Mouse (Mus musculus) gastrocnemius, adult 8-10 months (tissue): ENCODE results near the gene Spns2. TPM values are rescaled to one million over a fixed set of nuclear protein-coding genes. Genes with fewer than 3 reads are reported as not detected.

Experiments
- DNase-seq, 2 experiments: peaks; one replicate each; pipeline ENCODE4 v3.0.0; 2022; ENCODE audit warnings: low spot score in 2 of 2
- total RNA-seq, 4 experiments: library from RNA; stranded (reverse); gene quantifications; 2 replicates each; pipeline ENCODE4 v1.2.4; 2022

Spns2 gene
- total RNA-seq, 4 experiments from 2014 or later: 32.1 to 69.6 (median 54.1) TPM

GRCm38 (mm10) chr11:72501426-72502002 lies 11.8 kb upstream of the Spns2 start:
- no peak for DNase-seq

- DNase-seq: no peak
These were observed 10.4 kb upstream of the Spns2 start for GRCm38 (mm10) chr11:72500139-72500538.

- DNase-seq: no peak
These were observed 7.7 kb upstream of the Spns2 start for GRCm38 (mm10) chr11:72497367-72497766.

- no peak for DNase-seq
These were observed 7.1 kb upstream of the Spns2 start for GRCm38 (mm10) chr11:72496775-72497174.

- no peak for DNase-seq
These were observed 6.4 kb upstream of the Spns2 start for GRCm38 (mm10) chr11:72496066-72496465.

- DNase-seq: no peak
These were observed 4.6 kb upstream of the Spns2 start for GRCm38 (mm10) chr11:72494046-72494988.

- DNase-seq: no peak
These were observed 1.6 kb upstream of the Spns2 start for GRCm38 (mm10) chr11:72491130-72491960.

- DNase-seq: no peak
These were observed 307 bp downstream of the Spns2 start for GRCm38 (mm10) chr11:72489397-72489796.

GRCm38 (mm10) chr11:72488753-72489271 lies 892 bp downstream of the Spns2 start:
- no peak for DNase-seq

GRCm38 (mm10) chr11:72487739-72488138 lies 2.0 kb downstream of the Spns2 start:
- DNase-seq: peak in 1 of 2 experiments; percentile 43

GRCm38 (mm10) chr11:72487171-72487570 lies 2.5 kb downstream of the Spns2 start:
- no peak for DNase-seq

GRCm38 (mm10) chr11:72485960-72486359 lies 3.7 kb downstream of the Spns2 start:
- no peak for DNase-seq

- DNase-seq: no peak
These were observed 4.5 kb downstream of the Spns2 start for GRCm38 (mm10) chr11:72485157-72485556.

GRCm38 (mm10) chr11:72484549-72484948 lies 5.2 kb downstream of the Spns2 start:
- DNase-seq: no peak

GRCm38 (mm10) chr11:72481952-72482351 lies 7.8 kb downstream of the Spns2 start:
- DNase-seq: no peak

GRCm38 (mm10) chr11:72481313-72481712 lies 8.4 kb downstream of the Spns2 start:
- peak in 1 of 2 experiments; percentile 31 for DNase-seq

- DNase-seq: no peak
These were observed 10.2 kb downstream of the Spns2 start for GRCm38 (mm10) chr11:72479499-72479898.

- DNase-seq: no peak
These were observed 11.5 kb downstream of the Spns2 start for GRCm38 (mm10) chr11:72478228-72478627.

- DNase-seq: no peak
These were observed 12.1 kb downstream of the Spns2 start for GRCm38 (mm10) chr11:72477653-72478052.

- DNase-seq: no peak
These were observed 12.5 kb downstream of the Spns2 start for GRCm38 (mm10) chr11:72477182-72477581.

- no peak for DNase-seq
These were observed 13.6 kb downstream of the Spns2 start for GRCm38 (mm10) chr11:72476074-72476625.
